Mouse (Mus musculus): Measurements from ENCODE around the gene Rnf217. TPM values are rescaled to one million over a fixed set of nuclear protein-coding genes. Genes with fewer than 3 reads are reported as not detected.
A peak's percentile ranks its signal among the peaks of the same experiment; 100 is the strongest.

Gene Rnf217
- polyA plus RNA-seq, 1 experiment from 2014 or later = 4.2 TPM

GRCm38 (mm10) chr10:31445291-31446124 lies 163.5 kb downstream of the Rnf217 start, which contains the start of gene Tpd52l1:
TSS of gene Tpd52l1 (minus strand) at chr10:31445958.
- WGBS = under 1% methylated on average over 59 of the region's 59 CpGs
- no peaks in the 10 kb centered on the region for H3K27me3 ChIP-seq (ENCODE audit: control insufficient read depth, insufficient read depth, low read length)
- peak; percentile 100 for ATAC-seq (ENCODE audit: low read depth)
- peak within 1 kb of the TSS; percentile 57 for H3K9ac ChIP-seq (replicated peaks; ENCODE audit: low read depth, low read length)
- no peak within 1 kb of the TSS for H3K27ac ChIP-seq (ENCODE audit: low read depth, low read length)
- no peaks in the 10 kb centered on the region for H3K9me3 ChIP-seq (ENCODE audit: control insufficient read depth, low read length)
- peak within 1 kb of the TSS; percentile 48 for H3K4me3 ChIP-seq (ENCODE audit: low read depth, low read length)
- H3K4me1 ChIP-seq (ENCODE audit: control insufficient read depth, insufficient read depth, low read length) = no peaks in the 10 kb centered on the region
- H3K36me3 ChIP-seq (ENCODE audit: control insufficient read depth, insufficient read depth, low read length) = no peaks in the 10 kb centered on the region
- peak within 1 kb of the TSS; percentile 70 for H3K4me2 ChIP-seq (ENCODE audit: low read depth, low read length)

- Histone ChIP-seq H3K36me3 (ENCODE audit: control insufficient read depth, insufficient read depth, low read length) (no peaks in the 10 kb centered on the region), H3K9ac (replicated peaks; ENCODE audit: low read depth, low read length) (no peak overlapping the region), H3K4me3 (ENCODE audit: low read depth, low read length) (no peak overlapping the region), H3K9me3 (ENCODE audit: control insufficient read depth, low read length) (no peaks in the 10 kb centered on the region), H3K27me3 (ENCODE audit: control insufficient read depth, insufficient read depth, low read length) (no peaks in the 10 kb centered on the region), H3K4me1 (ENCODE audit: control insufficient read depth, insufficient read depth, low read length) (no peaks in the 10 kb centered on the region), H3K27ac (ENCODE audit: low read depth, low read length) (no peak overlapping the region), H3K4me2 (ENCODE audit: low read depth, low read length) (no peak overlapping the region)
- no peak for ATAC-seq (ENCODE audit: low read depth)
- WGBS = 56% methylated on average over 7 of the region's 7 CpGs
These were observed 164.8 kb downstream of the Rnf217 start for GRCm38 (mm10) chr10:31444206-31444605.

Other genes with a start within 250 kb of the Rnf217 start
- 36.9 and 47.6 TPM in 2 replicates for gene Tpd52l1, start 163.2 kb downstream of the Rnf217 start, polyA plus RNA-seq (2014; fragmentation: Nextera tagmentation; extraction: Ambion mirVana)

All from neural tube, embryonic 14.5 days (tissue).